Mouse (Mus musculus) heart, embryonic 14.5 days (tissue): Measurements from ENCODE around the gene Fam189a1. TPM values are rescaled to one million over a fixed set of nuclear protein-coding genes. Genes with fewer than 3 reads are reported as not detected.

Experiments used
- ATAC-seq: fragments of 200-750 bp; cut with Nextera tagmentation; 2 replicates; pipeline ENCODE4 v1.8.0; 2017; ENCODE audit warnings: low read depth, moderate TSS enrichment; ENCODE audit not compliant: insufficient number of reproducible peaks, insufficient read depth, low FRiP score
- H3K27ac ChIP-seq, 2 experiments: fragments of 200-500 bp in 1 of 2; fragments of 300-500 bp in 1 of 2; sonication (generic) in 1 of 2; replicated peaks in 1 of 2; 2 replicates each; pipeline ENCODE4 v1.5.1; 2012 to 2014; ENCODE audit warnings: low read depth in 2 of 2, low read length in 2 of 2, control low read depth in 1 of 2, mild to moderate bottlenecking in 1 of 2, mixed read lengths in 1 of 2; ENCODE audit not compliant: control insufficient read depth in 1 of 2, insufficient read depth in 1 of 2
- H3K27me3 ChIP-seq: fragments of 300-500 bp; sonication (generic); 2 replicates; pipeline ENCODE4 v1.6.1; 2014; ENCODE audit warnings: mild to moderate bottlenecking, low read length, control low read depth; ENCODE audit not compliant: control insufficient read depth, insufficient read depth
- H3K36me3 ChIP-seq: fragments of 300-500 bp; sonication (generic); 2 replicates; pipeline ENCODE4 v1.6.1; 2014; ENCODE audit warnings: mild to moderate bottlenecking, control low read depth, low read length, mixed read lengths; ENCODE audit not compliant: control insufficient read depth, insufficient read depth
- H3K4me1 ChIP-seq, 2 experiments: fragments of 200-500 bp in 1 of 2; fragments of 300-500 bp in 1 of 2; sonication (generic) in 1 of 2; 2 replicates each; pipeline ENCODE4 v1.6.1; 2012 to 2014; ENCODE audit warnings: low read length in 2 of 2, control low read depth in 1 of 2, mixed read lengths in 1 of 2; ENCODE audit not compliant: control insufficient read depth in 2 of 2, insufficient read depth in 2 of 2
- H3K4me2 ChIP-seq: fragments of 300-500 bp; sonication (generic); 2 replicates; pipeline ENCODE4 v1.6.1; 2014; ENCODE audit warnings: mild to moderate bottlenecking, low read length
- H3K4me3 ChIP-seq, 2 experiments: fragments of 200-500 bp in 1 of 2; fragments of 300-500 bp in 1 of 2; sonication (generic) in 1 of 2; 2 replicates each; pipeline ENCODE4 v1.5.1; 2012 to 2014; ENCODE audit warnings: low read length in 2 of 2, mild to moderate bottlenecking in 2 of 2, control low read depth in 1 of 2, low read depth in 1 of 2, moderate library complexity in 1 of 2; ENCODE audit not compliant: control insufficient read depth in 1 of 2, insufficient read depth in 1 of 2
- H3K9ac ChIP-seq: fragments of 300-500 bp; sonication (generic); 2 replicates; pipeline ENCODE4 v1.6.1; 2014; ENCODE audit warnings: mild to moderate bottlenecking, low read length
- H3K9me3 ChIP-seq: fragments of 300-500 bp; sonication (generic); 2 replicates; pipeline ENCODE4 v1.6.1; 2016; ENCODE audit warnings: low read length, control low read depth; ENCODE audit not compliant: control insufficient read depth
- WGBS: fragments of 180-500 bp; shearing (Covaris S2); extraction: QIAGEN DNeasy Blood & Tissue Kit; methylation state at CpG from one replicate; pipeline ENCODE4 v1.1.7; 2014; 5-methylcytosine and 5-hydroxymethylcytosine counted together
- polyA plus RNA-seq: library from polyadenylated mRNA; unstranded; fragments of >200 nt; fragmentation: Nextera tagmentation; extraction: Ambion mirVana; gene quantifications from 2 replicates; pipeline ENCODE4 v1.2.1, GENCODE M21; 2014

Fam189a1 gene
- polyA plus RNA-seq, 1 experiment from 2014 or later = 0.77 TPM

DNA sequence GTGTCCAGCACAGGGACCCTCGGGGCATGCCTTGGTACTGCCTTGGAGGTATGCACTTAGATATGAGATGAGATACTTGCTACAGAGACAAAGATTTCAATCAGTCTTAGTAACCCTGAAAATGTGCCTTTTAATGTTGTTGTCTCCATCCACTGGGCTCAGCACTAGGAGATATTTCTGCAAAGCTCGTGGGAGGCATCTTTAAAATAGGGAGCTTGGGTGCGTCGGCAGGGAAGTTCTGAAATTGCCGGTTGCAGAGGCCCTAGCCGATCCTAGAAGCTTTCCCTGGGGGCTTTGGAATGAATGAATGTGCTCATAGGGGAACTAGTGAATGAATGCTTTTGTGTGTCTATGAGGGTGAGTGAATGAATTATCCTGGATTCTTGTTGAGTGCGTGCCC lies 412.8 kb downstream of the Fam189a1 start:
- 82% methylated on average over 7 of the region's 7 CpGs for WGBS
- no peak for ATAC-seq

DNA sequence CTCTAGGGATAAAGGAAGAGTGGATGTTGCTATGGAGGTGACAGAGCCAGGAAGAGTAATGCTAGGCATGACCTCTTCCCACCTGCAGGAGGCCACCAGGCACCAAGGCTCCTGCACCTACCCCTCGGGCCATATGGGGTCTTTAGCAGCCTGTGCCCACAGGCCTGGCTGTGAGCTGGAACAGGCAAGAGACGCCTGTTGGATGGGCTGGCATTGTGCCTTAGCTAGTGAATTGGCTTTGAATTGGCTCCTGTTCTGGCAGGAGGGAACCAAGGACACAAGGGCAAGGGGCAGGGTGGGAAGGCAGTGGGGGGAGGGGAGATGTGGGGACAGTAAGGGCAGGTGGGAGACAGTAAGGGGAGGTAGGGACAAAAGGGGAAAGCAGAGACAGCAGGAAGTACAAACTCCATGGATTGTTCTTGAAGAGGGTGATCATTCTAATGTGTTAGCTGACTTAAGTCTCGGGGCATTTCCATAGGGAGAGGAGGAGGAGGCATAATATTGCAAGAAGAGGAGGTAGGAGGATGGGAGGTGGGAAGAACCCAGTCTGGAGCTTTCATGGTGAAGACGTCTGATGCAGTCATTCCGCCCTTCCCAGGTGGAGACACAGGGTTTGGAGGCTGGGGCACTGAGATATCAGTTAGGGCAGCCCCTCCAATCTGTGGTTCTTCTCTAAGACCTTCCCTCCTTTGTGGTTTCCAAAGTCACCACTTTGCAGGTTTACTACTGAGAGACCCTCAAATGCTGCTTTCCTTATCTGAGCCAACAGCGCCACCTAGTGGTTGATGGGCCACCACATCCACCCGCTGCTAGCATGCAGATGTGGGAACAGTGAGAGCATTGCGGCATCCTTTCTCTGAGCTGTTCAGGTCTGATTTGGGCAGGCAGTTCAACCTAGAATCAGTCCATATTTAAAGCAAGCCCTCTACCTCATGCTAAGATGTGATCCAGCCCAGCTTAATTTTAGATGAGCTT lies 414.8 kb downstream of the Fam189a1 start:
- Histone ChIP-seq H3K4me1 (no peaks in the 10 kb centered on the region), H3K4me3 (no peak overlapping the region), H3K9me3 (no peaks in the 10 kb centered on the region), H3K9ac (no peak overlapping the region), H3K4me2 (no peak overlapping the region), H3K27ac (no peak overlapping the region), H3K36me3 (no peaks in the 10 kb centered on the region), H3K27me3 (peaks cover 5% of the 10 kb centered on the region; the same call in 1 of the 2 replicates)
- no peak for ATAC-seq
- WGBS = 34% methylated on average over 8 of the region's 8 CpGs

More for the DNA sequence above, 412.8 kb downstream of the Fam189a1 start:
- H3K4me1 ChIP-seq = no peaks in the 10 kb centered on the region
- H3K4me3 ChIP-seq = no peak overlapping the region
- peaks cover 5% of the 10 kb centered on the region; the same call in 1 of the 2 replicates for H3K27me3 ChIP-seq
- no peak overlapping the region for H3K27ac ChIP-seq
- H3K9ac ChIP-seq = no peak overlapping the region
- no peak overlapping the region for H3K4me2 ChIP-seq
- no peaks in the 10 kb centered on the region for H3K36me3 ChIP-seq
- H3K9me3 ChIP-seq = no peaks in the 10 kb centered on the region

DNA sequence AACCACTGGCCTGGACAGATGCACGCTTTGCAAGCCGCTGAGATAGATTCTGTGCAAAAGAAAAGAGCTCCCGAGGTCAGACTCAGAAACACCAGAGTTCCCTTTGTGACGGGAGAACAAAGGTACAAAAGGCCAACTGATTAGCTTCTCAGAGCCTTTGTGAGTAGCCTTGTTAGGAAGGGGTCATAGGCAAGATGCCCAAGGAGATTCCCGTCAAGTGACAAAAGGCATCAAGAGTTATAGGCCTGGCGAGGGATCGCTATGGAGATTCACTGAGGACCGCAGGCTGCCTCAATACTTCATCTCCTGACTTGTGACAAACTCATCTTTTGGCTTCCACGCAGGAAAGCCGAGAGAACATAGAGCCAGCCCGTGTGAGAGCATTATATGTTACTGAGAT lies 417.2 kb downstream of the Fam189a1 start:
- Histone ChIP-seq H3K4me1 (no peaks in the 10 kb centered on the region), H3K36me3 (no peaks in the 10 kb centered on the region), H3K4me2 (no peak overlapping the region), H3K9ac (no peak overlapping the region), H3K4me3 (no peak overlapping the region), H3K27ac (no peak overlapping the region), H3K27me3 (peaks cover 5% of the 10 kb centered on the region; the same call in 1 of the 2 replicates), H3K9me3 (no peaks in the 10 kb centered on the region)
- no peak for ATAC-seq
- WGBS = 76% methylated on average over 11 of the region's 11 CpGs

DNA sequence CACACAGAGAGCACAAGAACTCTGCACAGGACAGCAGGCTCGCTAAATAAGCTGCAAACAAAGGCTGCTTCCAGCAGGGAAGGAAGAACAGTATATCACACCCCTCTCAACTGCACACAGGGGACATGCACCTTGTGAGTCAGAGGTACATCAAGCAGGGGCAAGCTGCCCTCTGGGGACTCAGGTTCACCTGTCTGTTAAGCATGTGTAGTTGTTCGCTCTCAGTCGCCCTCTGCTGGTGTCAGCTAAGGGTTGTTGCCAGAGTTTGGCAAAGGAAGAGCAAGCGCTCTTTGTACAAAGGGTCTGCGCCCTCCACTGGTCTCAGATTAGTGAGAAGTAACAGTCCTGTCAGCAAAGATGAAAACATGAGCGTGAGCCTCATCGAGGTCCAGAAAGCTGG lies 426.6 kb downstream of the Fam189a1 start:
- Histone ChIP-seq H3K36me3 (no peaks in the 10 kb centered on the region), H3K4me2 (no peak overlapping the region), H3K27me3 (no peaks in the 10 kb centered on the region), H3K9ac (no peak overlapping the region), H3K9me3 (no peaks in the 10 kb centered on the region), H3K4me1 (no peaks in the 10 kb centered on the region), H3K27ac (no peak overlapping the region), H3K4me3 (no peak overlapping the region)
- 21% methylated on average over 7 of the region's 7 CpGs for WGBS
- ATAC-seq = no peak

DNA sequence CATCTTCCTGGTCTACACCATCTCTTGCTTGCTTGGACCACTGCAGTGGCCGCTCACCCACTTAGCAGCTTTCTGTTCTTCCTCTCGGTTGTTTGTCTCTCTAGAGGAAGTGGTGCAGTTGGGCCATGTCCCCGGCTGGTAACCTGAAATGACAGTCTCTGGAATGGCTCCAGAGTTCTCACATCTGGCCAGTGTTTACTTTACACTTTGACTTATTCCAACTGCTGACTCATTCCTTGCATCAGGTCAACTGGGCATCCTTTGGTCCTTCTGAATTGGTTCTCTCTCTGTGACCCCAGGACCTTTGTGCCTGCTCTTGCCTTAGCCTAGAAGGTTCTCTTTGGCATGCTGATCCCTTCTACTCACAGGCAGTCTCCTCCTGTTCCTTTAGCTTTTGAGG lies 427.6 kb downstream of the Fam189a1 start:
- ATAC-seq = no peak
- Histone ChIP-seq H3K4me2 (no peak overlapping the region), H3K27me3 (no peaks in the 10 kb centered on the region), H3K4me3 (no peak overlapping the region), H3K9ac (no peak overlapping the region), H3K9me3 (no peaks in the 10 kb centered on the region), H3K4me1 (no peaks in the 10 kb centered on the region), H3K36me3 (no peaks in the 10 kb centered on the region), H3K27ac (no peak overlapping the region)
- WGBS = 42% methylated on average over 3 of the region's 3 CpGs

DNA sequence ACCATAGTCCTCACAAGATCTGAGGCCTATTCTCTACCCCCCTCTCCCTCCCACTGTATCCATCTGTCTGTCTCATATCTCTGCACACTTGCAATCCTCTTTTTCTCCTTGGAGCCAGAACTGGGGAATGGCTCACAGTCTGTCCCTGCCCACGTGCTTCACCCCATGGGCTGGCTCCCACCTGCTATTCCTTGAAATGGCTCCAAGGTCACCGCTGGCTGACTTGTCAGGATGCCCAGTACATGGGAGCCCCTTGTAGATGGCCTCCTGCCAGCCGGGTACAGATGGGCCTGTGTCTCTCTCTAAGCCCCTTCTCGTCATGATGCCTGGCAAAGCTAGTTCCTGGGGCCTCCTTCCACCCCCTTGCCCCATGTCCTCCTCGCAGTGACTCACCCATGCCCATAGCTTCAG lies 428.2 kb downstream of the Fam189a1 start:
- 74% methylated on average over 5 of the region's 5 CpGs for WGBS
- Histone ChIP-seq H3K27ac (no peak overlapping the region), H3K4me1 (no peaks in the 10 kb centered on the region), H3K36me3 (no peaks in the 10 kb centered on the region), H3K27me3 (no peaks in the 10 kb centered on the region), H3K4me2 (no peak overlapping the region), H3K4me3 (no peak overlapping the region), H3K9me3 (no peaks in the 10 kb centered on the region), H3K9ac (no peak overlapping the region)
- no peak for ATAC-seq

DNA sequence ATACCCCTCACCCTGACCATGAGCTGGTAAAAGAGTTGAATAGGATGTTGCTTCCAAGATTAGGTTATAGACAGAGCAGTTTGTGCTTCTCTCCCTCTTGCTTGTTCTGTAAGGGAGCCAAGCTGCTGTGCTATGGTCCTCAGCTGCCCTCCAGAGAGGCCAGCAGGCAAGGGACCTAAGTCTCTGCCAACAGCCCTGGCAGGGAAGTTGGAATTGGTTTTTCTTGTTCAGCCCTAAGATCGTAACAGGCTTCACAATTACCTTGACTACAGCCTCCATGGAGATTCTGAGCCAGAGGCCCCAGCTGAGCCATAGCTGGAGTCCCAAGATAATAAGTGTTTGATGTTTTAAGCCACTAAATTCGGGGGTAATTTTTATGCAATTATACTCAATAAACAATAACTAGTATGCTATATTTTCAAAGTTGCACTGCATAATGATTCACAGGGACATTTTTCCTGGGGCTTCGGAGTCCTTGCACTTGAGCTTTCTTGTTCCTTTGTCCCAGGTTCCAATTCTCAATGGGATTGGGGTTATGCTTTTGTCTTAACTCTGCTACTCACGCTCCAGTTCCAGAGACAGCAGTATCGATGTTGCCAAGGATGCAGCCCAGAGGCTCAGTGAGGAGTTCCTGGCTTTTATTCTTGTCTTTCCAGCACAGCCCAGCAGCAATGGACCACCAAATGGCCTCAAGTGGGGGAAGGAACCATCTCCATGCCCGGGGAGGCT lies 430.2 kb downstream of the Fam189a1 start:
- 72% methylated on average over 6 of the region's 6 CpGs for WGBS

More for the DNA sequence above, 430.2 kb downstream of the Fam189a1 start:
- no peak overlapping the region for H3K27ac ChIP-seq
- no peaks in the 10 kb centered on the region for H3K27me3 ChIP-seq
- no peak for ATAC-seq
- no peak overlapping the region for H3K4me3 ChIP-seq
- no peak overlapping the region for H3K9ac ChIP-seq
- H3K4me2 ChIP-seq = no peak overlapping the region
- H3K36me3 ChIP-seq = no peaks in the 10 kb centered on the region
- H3K9me3 ChIP-seq = no peaks in the 10 kb centered on the region
- H3K4me1 ChIP-seq = no peaks in the 10 kb centered on the region
